Mouse (Mus musculus) heart, postnatal 25 days (tissue): ENCODE measurements around the gene Olfr769. TPM values are rescaled to one million over a fixed set of nuclear protein-coding genes. Genes with fewer than 3 reads are reported as not detected.
"Not testable (repeated sequence)": the region's sequence is repeated elsewhere in the genome, so short reads cannot be mapped to it uniquely, and the experiment has no call there.

Experiments used
- DNase-seq: peaks from one replicate; pipeline ENCODE4 v3.0.0; 2022; ENCODE audit warnings: low spot score
- intact Hi-C: fragments of 180-260 bp; cut with DNase I; formaldehyde crosslinking; loops from one replicate; pipeline ENCODE4 v1.15.1; 2025
- total RNA-seq, 2 experiments: library from RNA; stranded (reverse); gene quantifications; 2 replicates each; pipeline ENCODE4 v1.2.3; 2021

Olfr769 gene
- not detected for total RNA-seq

DNA sequence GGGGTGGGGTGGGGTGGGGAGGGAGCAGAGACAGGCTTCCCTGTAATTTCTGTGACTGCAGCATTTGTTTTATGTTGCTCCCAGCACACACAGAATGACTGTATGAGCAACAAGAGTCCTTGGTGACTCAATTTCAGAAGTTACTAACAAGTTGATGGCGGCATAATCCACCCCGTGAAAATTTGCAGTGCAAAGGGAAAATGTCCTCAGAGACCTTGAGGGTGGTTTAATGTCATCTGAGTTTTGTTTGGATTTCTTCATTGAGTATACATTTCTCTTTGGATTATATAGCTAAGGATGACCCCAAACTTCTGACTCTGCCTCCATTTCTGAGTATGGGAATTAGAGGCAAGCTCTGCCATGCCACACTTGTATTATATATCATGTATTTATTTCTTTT, at the start of gene Olfr769:
TSS of gene Olfr769 (minus strand) at position 101 of the 400 bp plus-strand sequence.
- no peak for DNase-seq

DNA sequence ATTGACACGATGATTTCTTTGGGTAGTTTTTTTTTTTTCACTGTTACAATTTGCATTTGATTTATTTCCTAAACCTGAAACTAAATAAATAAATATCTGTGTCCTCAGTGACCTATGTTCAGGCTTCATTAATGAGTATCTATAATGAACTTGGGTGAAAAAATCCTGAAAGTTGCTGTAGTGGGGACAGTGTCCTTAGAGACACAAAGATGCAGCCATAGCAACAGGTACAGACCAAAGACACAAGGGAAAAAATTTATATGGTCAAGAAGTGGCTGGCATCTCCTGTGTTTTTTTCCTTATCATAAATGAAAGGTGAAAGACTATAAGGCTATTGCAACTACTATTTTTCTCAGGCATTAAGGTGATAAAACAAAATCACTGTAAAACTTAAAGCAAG, 47.0 kb upstream of the Olfr769 start, which contains the start of gene Olfr771:
TSS of gene Olfr771 (minus strand) at position 101 of the 400 bp plus-strand sequence.
- intact Hi-C loops: no loop called here
- no peak for DNase-seq

More for the DNA sequence above, at the start of gene Olfr769:
- intact Hi-C loops: no loop called here

- intact Hi-C loops: no loop called here
- DNase-seq: no peak
These were observed 21.2 kb upstream of the Olfr769 start, which contains the start of gene Olfr770 for GRCm38 (mm10) chr10:129138898-129139297. Olfr770 (minus strand) TSS chr10:129138998.

DNA sequence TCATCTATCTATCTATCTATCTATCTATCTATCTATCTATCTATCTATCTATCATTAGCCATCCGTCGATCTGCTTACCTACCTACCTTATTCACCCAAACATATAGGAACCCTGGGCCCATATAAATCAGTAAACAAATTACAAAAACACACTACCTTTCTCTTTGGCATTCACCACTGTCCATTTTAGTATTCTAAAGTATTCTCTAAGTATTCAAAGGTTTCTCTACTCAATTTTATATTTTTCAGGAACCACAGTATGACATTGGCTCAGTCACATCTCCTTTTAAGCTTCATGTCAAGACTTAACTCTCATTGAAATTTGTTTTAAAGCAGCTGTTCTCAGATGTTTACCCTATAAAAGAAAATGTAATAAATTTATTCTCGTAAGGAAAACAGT, 2.5 kb downstream of the Olfr769 start:
- intact Hi-C loops: no loop called here
- no peak for DNase-seq

DNA sequence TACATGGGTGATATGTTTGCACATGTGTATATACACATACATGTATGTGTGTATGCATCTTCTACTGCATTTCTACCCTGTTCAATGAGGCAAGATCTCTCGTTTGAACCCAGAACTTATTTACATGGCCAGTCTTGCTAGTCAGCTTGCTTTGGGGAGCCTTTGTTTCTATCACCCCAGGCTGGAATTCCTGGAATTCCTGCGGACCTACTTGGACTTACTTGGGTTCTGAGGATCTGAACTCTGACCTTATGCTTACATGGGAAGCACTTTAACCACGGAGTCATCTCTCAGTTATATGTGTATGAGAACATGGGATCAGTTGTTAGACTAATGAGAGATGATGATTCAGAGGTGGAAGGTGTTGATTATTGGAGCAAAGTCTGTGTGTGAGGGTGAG, 16.4 kb downstream of the Olfr769 start:
- intact Hi-C loops: no loop called here

GRCm38 (mm10) chr10:129099275-129099674, 18.4 kb downstream of the Olfr769 start, which contains the start of gene Olfr768:
Olfr768 (minus strand) TSS chr10:129099375.
- DNase-seq: no peak
- intact Hi-C loops: no loop called here

More for the DNA sequence above, 16.4 kb downstream of the Olfr769 start:
- DNase-seq: no peak

- intact Hi-C loops, DNase-seq: not testable (repeated sequence)
These were observed 34.9 kb downstream of the Olfr769 start, which contains the start of gene Olfr767 for GRCm38 (mm10) chr10:129082810-129083209. Olfr767 (minus strand) TSS chr10:129082910.

DNA sequence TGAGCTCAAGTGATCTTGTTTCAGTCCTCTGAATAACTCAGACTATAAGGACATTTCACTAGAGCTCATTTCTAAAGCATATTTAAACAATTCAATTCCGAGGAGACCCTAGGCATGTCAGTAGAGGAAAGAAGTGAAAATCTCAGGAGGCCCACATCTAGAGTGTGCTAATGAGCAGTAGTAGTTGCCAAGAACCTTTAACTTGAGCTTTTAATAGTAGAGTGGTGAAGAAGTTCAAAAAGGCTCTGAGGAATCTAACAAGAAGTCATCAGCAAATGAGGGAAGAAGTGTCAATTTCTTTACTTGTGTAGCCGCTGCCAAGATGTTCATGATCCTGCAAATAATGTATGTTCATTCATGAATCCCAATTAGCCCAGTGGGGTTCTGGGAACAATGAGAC, 48.8 kb downstream of the Olfr769 start, which contains the start of gene Olfr766-ps1:
TSS of gene Olfr766-ps1 (minus strand) at position 101 of the 400 bp plus-strand sequence.
- no peak for DNase-seq
- intact Hi-C loops: no loop called here

Other genes with a start within 250 kb of the Olfr769 start
- 1 to 10 TPM; 2.3 to 2.6 TPM for gene Gdf11, start 226.1 kb downstream of the Olfr769 start, total RNA-seq
- 100 to 1,000 TPM; 110 to 123 TPM for gene Cd63, start 216.9 kb downstream of the Olfr769 start, total RNA-seq
- gene Rdh5, start 195.0 kb downstream of the Olfr769 start, total RNA-seq: 1 to 10 TPM; 5.0 to 7.9 TPM
- gene Bloc1s1, start 193.8 kb downstream of the Olfr769 start, total RNA-seq: 100 to 1,000 TPM; 183 to 185 TPM
- 100 to 1,000 TPM; 165 to 176 TPM for gene Itga7, start 184.0 kb downstream of the Olfr769 start, total RNA-seq
- not detected for gene Mettl7b, start 156.9 kb downstream of the Olfr769 start, total RNA-seq
- not detected for gene Olfr9, start 128.4 kb downstream of the Olfr769 start, total RNA-seq
- gene Olfr763, start 107.1 kb downstream of the Olfr769 start, total RNA-seq: not detected
- gene Olfr764-ps1, start 78.0 kb downstream of the Olfr769 start, total RNA-seq: not detected
- not detected for gene Olfr765, start 67.9 kb downstream of the Olfr769 start, total RNA-seq
- gene Olfr766-ps1, start 48.9 kb downstream of the Olfr769 start, total RNA-seq: not detected
- gene Olfr767, start 35.0 kb downstream of the Olfr769 start, total RNA-seq: not detected
- gene Olfr768, start 18.5 kb downstream of the Olfr769 start, total RNA-seq: not detected
- not detected for gene Olfr770, start 21.1 kb upstream of the Olfr769 start, total RNA-seq
- gene Olfr771, start 46.9 kb upstream of the Olfr769 start, total RNA-seq: not detected
- not detected for gene Olfr772, start 60.1 kb upstream of the Olfr769 start, total RNA-seq
- not detected for gene Olfr773, start 69.6 kb upstream of the Olfr769 start, total RNA-seq
- gene Olfr774, start 118.3 kb upstream of the Olfr769 start, total RNA-seq: not detected
- not detected for gene Olfr775, start 130.6 kb upstream of the Olfr769 start, total RNA-seq
- gene Olfr776, start 141.3 kb upstream of the Olfr769 start, total RNA-seq: not detected
- gene Olfr777, start 153.6 kb upstream of the Olfr769 start, total RNA-seq: not detected
- not detected for gene Olfr780, start 200.3 kb upstream of the Olfr769 start, total RNA-seq
- gene Olfr781, start 211.0 kb upstream of the Olfr769 start, total RNA-seq: not detected
- not detected for gene Olfr782, start 231.0 kb upstream of the Olfr769 start, total RNA-seq